Mouse (Mus musculus) kidney, embryonic 15.5 days (tissue): Measurements from ENCODE around the gene Tgfb1. TPM values are rescaled to one million over a fixed set of nuclear protein-coding genes. Genes with fewer than 3 reads are reported as not detected.

Source experiments
- ATAC-seq: fragments of 200-750 bp; cut with Nextera tagmentation; replicated peaks from 2 replicates; pipeline ENCODE4 v1.8.0; 2017; ENCODE audit warnings: moderate TSS enrichment; ENCODE audit not compliant: low FRiP score
- H3K27ac ChIP-seq: fragments of 300-500 bp; sonication (generic); 2 replicates; pipeline ENCODE4 v1.5.1; 2015; ENCODE audit warnings: mild to moderate bottlenecking, inconsistent platforms
- H3K27me3 ChIP-seq: fragments of 300-500 bp; sonication (generic); 2 replicates; pipeline ENCODE4 v1.6.1; 2015; ENCODE audit warnings: inconsistent platforms
- H3K36me3 ChIP-seq: fragments of 300-500 bp; sonication (generic); 2 replicates; pipeline ENCODE4 v1.6.1; 2015; ENCODE audit warnings: inconsistent platforms
- H3K4me1 ChIP-seq: fragments of 300-500 bp; sonication (generic); 2 replicates; pipeline ENCODE4 v1.6.1; 2015; ENCODE audit warnings: inconsistent platforms
- H3K4me2 ChIP-seq: fragments of 300-500 bp; sonication (generic); 2 replicates; pipeline ENCODE4 v1.6.1; 2015; ENCODE audit warnings: moderate library complexity, mild to moderate bottlenecking, inconsistent platforms
- H3K4me3 ChIP-seq: fragments of 300-500 bp; sonication (generic); replicated peaks from 2 replicates; pipeline ENCODE4 v1.5.1; 2015; ENCODE audit warnings: mild to moderate bottlenecking, inconsistent platforms
- H3K9ac ChIP-seq: fragments of 300-500 bp; sonication (generic); 2 replicates; pipeline ENCODE4 v1.6.1; 2015; ENCODE audit warnings: mild to moderate bottlenecking, inconsistent platforms
- H3K9me3 ChIP-seq: fragments of 300-500 bp; sonication (generic); replicated peaks from 2 replicates; pipeline ENCODE4 v1.6.1; 2016; ENCODE audit warnings: inconsistent platforms
- WGBS: fragments of 180-500 bp; shearing (Covaris S2); methylation state at CpG from one replicate; pipeline ENCODE4 v1.1.7; 2015; ENCODE audit warnings: mixed read lengths; 5-methylcytosine and 5-hydroxymethylcytosine counted together
- polyA plus RNA-seq: library from polyadenylated mRNA; unstranded; fragments of >200 nt; fragmentation: Nextera tagmentation; extraction: Ambion mirVana; gene quantifications from 2 replicates; pipeline ENCODE4 v1.2.1, GENCODE M21; 2015

The Tgfb1 gene
- polyA plus RNA-seq, 1 experiment from 2014 or later, result 3.0 TPM

DNA sequence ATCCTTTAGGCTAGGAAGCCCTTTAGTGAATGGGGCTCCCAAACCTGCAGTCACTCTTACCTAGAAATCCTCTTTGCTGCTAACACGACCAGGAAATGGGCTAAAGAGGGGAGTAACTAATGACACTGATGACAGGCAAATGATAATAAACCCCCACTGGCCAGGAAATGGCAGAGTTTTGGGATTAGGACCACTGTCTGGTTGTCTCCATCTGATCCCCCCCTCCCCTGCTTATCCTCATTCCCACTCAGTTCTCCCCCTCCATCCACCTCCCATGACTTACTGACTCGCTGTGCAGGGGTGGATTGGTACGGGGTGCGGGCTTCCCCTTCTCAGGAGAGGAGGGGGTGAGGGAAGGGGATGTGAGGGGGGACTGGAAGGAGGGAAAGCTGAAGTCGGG is 3.2 kb downstream of the Tgfb1 start:
- ATAC-seq, result no peak
- Histone ChIP-seq H3K36me3 (no peaks in the 10 kb centered on the region), H3K27ac (0 out of 2 replicates have a peak overlapping the region, but pooled peaks have one; percentile 88), H3K9me3 (no peaks in the 10 kb centered on the region), H3K9ac (no peak overlapping the region), H3K27me3 (peaks cover 32% of the 10 kb centered on the region), H3K4me3 (peak overlapping the region; percentile 69), H3K4me1 (peaks cover 44% of the 10 kb centered on the region), H3K4me2 (peak overlapping the region; percentile 72)
- WGBS, result 36% methylated on average over 5 of the region's 5 CpGs

DNA sequence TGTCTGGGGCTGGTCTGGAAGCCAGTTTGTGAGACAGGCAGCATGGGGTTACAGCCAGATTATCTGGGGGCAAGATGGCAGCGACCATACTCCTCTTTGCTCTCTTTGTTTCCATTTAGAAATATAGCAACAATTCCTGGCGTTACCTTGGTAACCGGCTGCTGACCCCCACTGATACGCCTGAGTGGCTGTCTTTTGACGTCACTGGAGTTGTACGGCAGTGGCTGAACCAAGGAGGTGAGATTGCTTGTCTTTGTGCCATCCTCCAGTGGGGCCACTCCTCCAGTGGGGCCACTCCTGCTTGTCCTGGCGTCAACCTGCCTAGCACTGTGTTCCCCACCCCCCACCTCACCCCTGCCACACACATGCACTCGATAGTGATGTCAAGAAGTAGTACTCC is 7.3 kb downstream of the Tgfb1 start:
- Histone ChIP-seq H3K4me3 (no peak overlapping the region), H3K4me2 (no peak overlapping the region), H3K27ac (no peak overlapping the region), H3K36me3 (peaks cover 19% of the 10 kb centered on the region; the same call in 1 of the 2 replicates), H3K27me3 (peaks cover 9% of the 10 kb centered on the region), H3K9ac (no peak overlapping the region), H3K9me3 (no peaks in the 10 kb centered on the region), H3K4me1 (peaks cover 11% of the 10 kb centered on the region)
- 68% methylated on average over 8 of the region's 8 CpGs for WGBS
- no peak for ATAC-seq

DNA sequence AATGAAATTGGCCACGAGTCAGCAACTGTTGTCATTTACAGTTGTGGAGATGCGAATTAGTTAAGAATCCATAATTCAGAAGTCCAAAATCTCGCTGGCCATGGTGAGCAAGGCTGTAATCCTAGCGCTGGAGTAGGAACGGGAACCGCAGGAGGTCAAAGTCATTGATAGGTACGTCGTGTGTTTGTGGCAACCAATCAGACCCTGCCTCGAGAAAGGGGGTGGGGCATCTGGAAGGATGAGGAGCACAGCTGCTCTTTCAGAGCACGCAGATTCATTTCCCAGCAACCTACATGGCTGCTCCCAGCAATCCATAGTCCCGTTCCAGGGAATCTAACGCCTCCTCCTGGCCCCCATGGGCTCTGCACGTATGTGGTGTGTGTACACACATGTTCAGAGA is 13.0 kb downstream of the Tgfb1 start:
- 62% methylated on average over 13 of the region's 13 CpGs for WGBS
- H3K4me1 ChIP-seq, result peaks cover 15% of the 10 kb centered on the region
- peaks cover 36% of the 10 kb centered on the region for H3K36me3 ChIP-seq
- no peak overlapping the region for H3K27ac ChIP-seq
- no peak overlapping the region for H3K9ac ChIP-seq
- peaks cover 2% of the 10 kb centered on the region; the same call in 1 of the 2 replicates for H3K9me3 ChIP-seq
- no peak overlapping the region for H3K4me3 ChIP-seq
- peaks cover 13% of the 10 kb centered on the region for H3K27me3 ChIP-seq
- no peak overlapping the region for H3K4me2 ChIP-seq
- ATAC-seq, result no peak

DNA sequence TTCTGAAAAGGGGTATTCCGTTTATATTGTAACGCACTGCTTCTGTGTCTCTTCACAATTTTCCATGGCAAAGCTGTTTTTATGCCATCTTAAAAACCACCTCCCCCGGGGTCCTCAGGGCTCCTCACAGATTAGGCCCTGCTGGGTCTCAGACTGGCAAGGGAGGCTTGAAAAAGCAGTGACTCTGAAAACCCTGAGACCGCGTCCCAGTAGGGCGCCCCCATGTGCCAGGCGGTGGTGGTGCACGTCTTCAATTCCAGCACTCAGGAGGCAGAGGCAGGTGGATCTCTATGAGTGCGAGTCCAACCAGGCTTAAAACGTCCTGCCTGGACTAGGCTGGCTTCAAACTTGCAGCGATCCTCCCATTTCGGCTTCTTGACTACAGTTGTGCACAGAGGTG is 13.9 kb downstream of the Tgfb1 start:
- Histone ChIP-seq H3K4me1 (peaks cover 24% of the 10 kb centered on the region), H3K4me3 (no peak overlapping the region), H3K36me3 (peaks cover 30% of the 10 kb centered on the region), H3K27ac (no peak overlapping the region), H3K9me3 (peaks cover 2% of the 10 kb centered on the region; the same call in 1 of the 2 replicates), H3K4me2 (no peak overlapping the region), H3K9ac (no peak overlapping the region), H3K27me3 (peaks cover 13% of the 10 kb centered on the region)
- WGBS, result 75% methylated on average over 12 of the region's 12 CpGs
- no peak for ATAC-seq

GRCm38 (mm10) chr7:25702350-25702749 is 15.5 kb downstream of the Tgfb1 start:
- Histone ChIP-seq H3K27me3 (peaks cover 13% of the 10 kb centered on the region), H3K4me2 (no peak overlapping the region), H3K9me3 (peaks cover 2% of the 10 kb centered on the region; the same call in 1 of the 2 replicates), H3K36me3 (peaks cover 23% of the 10 kb centered on the region), H3K4me3 (no peak overlapping the region), H3K27ac (no peak overlapping the region), H3K9ac (no peak overlapping the region), H3K4me1 (peaks cover 40% of the 10 kb centered on the region)
- WGBS, result 97% methylated on average over 2 of the region's 2 CpGs
- ATAC-seq, result no peak

- Histone ChIP-seq H3K9me3 (peaks cover 2% of the 10 kb centered on the region; the same call in 1 of the 2 replicates), H3K4me1 (peaks cover 51% of the 10 kb centered on the region), H3K4me3 (no peak overlapping the region), H3K4me2 (peak overlapping the region; percentile 58; the same call in 1 of the 2 replicates), H3K36me3 (peaks cover 17% of the 10 kb centered on the region), H3K27me3 (peaks cover 13% of the 10 kb centered on the region), H3K9ac (no peak overlapping the region), H3K27ac (no peak overlapping the region)
- 31% methylated on average over 10 of the region's 10 CpGs for WGBS
- no peak; the same call in 1 of the 2 replicates for ATAC-seq
These were observed 17.1 kb downstream of the Tgfb1 start for GRCm38 (mm10) chr7:25703793-25704494.

DNA sequence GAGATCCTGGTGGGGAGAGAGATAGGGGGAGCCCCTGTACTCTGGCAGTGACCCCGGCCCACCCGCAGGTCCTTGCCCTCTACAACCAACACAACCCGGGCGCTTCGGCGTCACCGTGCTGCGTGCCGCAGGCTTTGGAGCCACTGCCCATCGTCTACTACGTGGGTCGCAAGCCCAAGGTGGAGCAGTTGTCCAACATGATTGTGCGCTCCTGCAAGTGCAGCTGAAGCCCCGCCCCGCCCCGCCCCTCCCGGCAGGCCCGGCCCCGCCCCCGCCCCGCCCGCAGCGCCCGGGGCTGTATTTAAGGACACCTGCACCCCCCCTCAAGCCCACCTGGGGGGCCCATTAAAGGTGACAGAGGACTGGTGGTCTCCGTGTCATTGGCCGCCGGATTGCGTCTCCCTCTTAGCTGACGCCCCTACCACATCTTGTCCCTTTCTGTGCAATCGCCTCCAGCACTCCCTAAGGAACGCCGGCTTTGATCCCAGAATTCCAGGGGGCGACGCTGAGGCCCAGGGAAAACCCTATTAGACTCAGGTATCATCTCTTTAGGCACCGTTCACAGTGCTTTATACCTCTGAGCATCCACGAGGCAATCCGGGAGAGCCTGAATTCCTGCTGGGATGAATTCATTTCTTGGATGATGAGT is 18.0 kb downstream of the Tgfb1 start:
- Histone ChIP-seq H3K36me3 (peaks cover 15% of the 10 kb centered on the region), H3K4me1 (peaks cover 55% of the 10 kb centered on the region), H3K27me3 (peaks cover 13% of the 10 kb centered on the region), H3K27ac (no peak overlapping the region), H3K4me2 (peak overlapping the region; percentile 58), H3K9ac (no peak overlapping the region), H3K9me3 (peaks cover 2% of the 10 kb centered on the region; the same call in 1 of the 2 replicates), H3K4me3 (peak overlapping the region; percentile 27)
- 0 out of 2 replicates have a peak, but pooled peaks have one; percentile 12 for ATAC-seq
- WGBS, result 14% methylated on average over 37 of the region's 37 CpGs

GRCm38 (mm10) chr7:25705801-25706251 is 19.0 kb downstream of the Tgfb1 start:
- no peak for ATAC-seq
- Histone ChIP-seq H3K4me1 (peaks cover 64% of the 10 kb centered on the region), H3K36me3 (peaks cover 13% of the 10 kb centered on the region), H3K27me3 (peaks cover 13% of the 10 kb centered on the region), H3K27ac (peak overlapping the region; percentile 81), H3K4me3 (no peak overlapping the region), H3K9ac (no peak overlapping the region), H3K9me3 (peaks cover under 1% of the 10 kb centered on the region; the same call in 1 of the 2 replicates), H3K4me2 (no peak overlapping the region)
- WGBS, result 54% methylated on average over 6 of the region's 6 CpGs

DNA sequence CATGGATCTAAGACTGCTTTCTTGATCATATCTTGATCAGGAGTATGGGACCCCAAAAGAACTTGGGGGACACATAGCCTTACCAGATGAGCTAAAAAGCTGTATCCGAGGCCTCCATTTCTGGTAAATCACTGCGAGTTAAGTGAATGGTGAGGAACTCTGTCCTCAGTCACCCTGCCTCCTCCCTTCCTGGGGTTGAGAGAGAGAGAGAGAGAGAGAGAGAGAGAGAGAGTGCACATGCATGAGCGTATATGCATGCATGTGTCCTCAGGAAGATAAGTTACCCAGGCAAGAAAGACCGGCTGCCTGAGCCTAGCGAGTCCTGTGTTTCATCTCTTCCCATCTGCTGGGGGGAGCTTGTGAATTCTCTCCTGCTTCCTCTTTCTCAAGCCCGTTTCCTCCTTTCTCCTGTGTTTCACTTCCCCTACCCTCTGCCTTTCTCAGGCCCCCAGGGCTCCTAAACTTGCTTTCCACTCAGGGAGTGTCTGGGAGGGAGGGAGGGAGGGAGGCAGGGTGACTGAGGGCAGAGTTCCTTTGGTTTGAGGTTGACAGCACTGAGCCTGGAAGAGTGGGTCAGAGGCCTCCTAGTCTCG is 19.9 kb downstream of the Tgfb1 start:
- Histone ChIP-seq H3K27me3 (peaks cover 13% of the 10 kb centered on the region), H3K36me3 (peaks cover 8% of the 10 kb centered on the region), H3K27ac (peak overlapping the region; percentile 81), H3K4me3 (no peak overlapping the region), H3K4me1 (peaks cover 72% of the 10 kb centered on the region), H3K9me3 (no peaks in the 10 kb centered on the region; the same call in 1 of the 2 replicates), H3K9ac (no peak overlapping the region), H3K4me2 (no peak overlapping the region)
- ATAC-seq, result no peak
- 42% methylated on average over 7 of the region's 7 CpGs for WGBS

- no peaks in the 10 kb centered on the region for H3K9me3 ChIP-seq
- H3K4me1 ChIP-seq, result peaks cover 76% of the 10 kb centered on the region
- ATAC-seq, result peak; percentile 19
- WGBS, result 18% methylated on average over 15 of the region's 15 CpGs
- H3K4me2 ChIP-seq, result peak overlapping the region; percentile 35; the same call in 1 of the 2 replicates
- H3K9ac ChIP-seq, result no peak overlapping the region
- peaks cover 8% of the 10 kb centered on the region for H3K36me3 ChIP-seq
- H3K27me3 ChIP-seq, result peaks cover 13% of the 10 kb centered on the region
- H3K4me3 ChIP-seq, result no peak overlapping the region
- peak overlapping the region; percentile 81 for H3K27ac ChIP-seq
These were observed 20.9 kb downstream of the Tgfb1 start for GRCm38 (mm10) chr7:25707581-25708292.

DNA sequence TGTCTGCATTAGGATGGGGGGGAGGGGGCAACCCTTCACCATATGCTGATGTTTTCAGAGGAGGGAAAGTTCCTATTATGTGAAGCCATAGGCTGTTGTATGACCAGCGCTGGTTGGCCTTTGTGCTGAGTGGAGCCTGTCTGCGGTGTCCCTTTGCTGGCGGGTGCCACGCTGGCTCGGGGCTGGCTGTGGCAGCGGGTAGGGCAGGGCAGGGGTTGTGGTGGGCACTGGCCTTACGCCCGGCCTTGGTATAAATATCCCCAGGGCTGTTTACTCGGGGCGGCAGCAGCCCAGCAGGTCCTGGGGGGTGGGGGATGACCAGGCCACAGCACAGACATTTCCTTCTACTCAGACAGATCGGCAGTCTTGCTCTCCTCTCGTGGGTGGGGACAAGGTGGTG is 23.2 kb downstream of the Tgfb1 start:
- Histone ChIP-seq H3K4me1 (peaks cover 59% of the 10 kb centered on the region), H3K27ac (no peak overlapping the region; the same call in 1 of the 2 replicates), H3K4me2 (peak overlapping the region; percentile 30; the same call in 1 of the 2 replicates), H3K9me3 (no peaks in the 10 kb centered on the region), H3K4me3 (no peak overlapping the region), H3K36me3 (peaks cover 30% of the 10 kb centered on the region), H3K9ac (peak overlapping the region; percentile 31; the same call in 1 of the 2 replicates), H3K27me3 (no peaks in the 10 kb centered on the region)
- ATAC-seq, result no peak
- 14% methylated on average over 12 of the region's 12 CpGs for WGBS
